Mouse (Mus musculus) CH12.LX (cell line): ENCODE results near the gene Ttc9b. TPM values are rescaled to one million over a fixed set of nuclear protein-coding genes. Genes with fewer than 3 reads are reported as not detected.

ENCODE experiments used
- DNase-seq: peaks from one replicate; pipeline ENCODE4 v3.0.0-alpha.2; 2013; ENCODE audit errors: extremely low read depth
- H3K27ac ChIP-seq: 2 replicates; pipeline ENCODE4 v1.5.1; 2012; ENCODE audit warnings: low read depth, mild to moderate bottlenecking, control low read depth, moderate library complexity; ENCODE audit not compliant: insufficient read depth
- H3K27me3 ChIP-seq: replicated peaks from 2 replicates; pipeline ENCODE3; 2012; ENCODE audit warnings: inconsistent platforms
- H3K36me3 ChIP-seq, 2 experiments: replicated peaks in 1 of 2; 2 replicates each; pipeline versions ENCODE3 to v1.6.1; 2012; ENCODE audit warnings: inconsistent platforms in 1 of 2, low read length in 1 of 2, mild to moderate bottlenecking in 1 of 2, mixed read lengths in 1 of 2, moderate library complexity in 1 of 2; ENCODE audit not compliant: control insufficient read depth in 1 of 2, insufficient read depth in 1 of 2
- H3K4me1 ChIP-seq, 2 experiments: 2 replicates each; pipeline ENCODE4 v1.6.1; 2012; ENCODE audit warnings: inconsistent platforms in 1 of 2, moderate library complexity in 1 of 2; ENCODE audit not compliant: insufficient read depth in 2 of 2, control insufficient read depth in 1 of 2
- H3K4me2 ChIP-seq: 2 replicates; pipeline ENCODE4 v1.6.1; 2012; ENCODE audit warnings: low read depth, mild to moderate bottlenecking, control low read depth; ENCODE audit not compliant: poor library complexity, insufficient read depth, severe bottlenecking
- H3K4me3 ChIP-seq, 3 experiments: fragments of 150-350 bp in 1 of 3; sonication (generic) in 1 of 3; replicated peaks in 1 of 3; 2 replicates each; pipeline versions ENCODE3 to v1.5.1; 2011 to 2012; ENCODE audit warnings: low read depth in 2 of 3, low read length in 2 of 3, mild to moderate bottlenecking in 2 of 3, moderate library complexity in 2 of 3, control low read depth in 1 of 3, improper control_type of control experiment in 1 of 3, inconsistent platforms in 1 of 3, mixed read lengths in 1 of 3; ENCODE audit not compliant: poor library complexity in 1 of 3
- H3K79me2 ChIP-seq: replicated peaks from 2 replicates; pipeline ENCODE4 v1.6.1; 2012; ENCODE audit warnings: mild to moderate bottlenecking, moderate library complexity; ENCODE audit not compliant: control insufficient read depth, poor library complexity, insufficient read depth, severe bottlenecking; ENCODE audit errors: extremely low read depth
- H3K9ac ChIP-seq: 2 replicates; pipeline ENCODE4 v1.6.1; 2012; ENCODE audit warnings: low read depth, mild to moderate bottlenecking, control low read depth, moderate library complexity; ENCODE audit not compliant: insufficient read depth
- H3K9me3 ChIP-seq: replicated peaks from 2 replicates; pipeline ENCODE3; 2012; ENCODE audit warnings: low read length, inconsistent platforms, mixed read lengths
- CHD1 ChIP-seq: IDR thresholded peaks from 2 replicates; pipeline ENCODE4 v1.6.1; 2012; ENCODE audit warnings: low read depth, low read length, improper control_type of control experiment, inconsistent platforms
- CTCF ChIP-seq, 2 experiments: IDR thresholded peaks in 1 of 2; conservative IDR thresholded peaks in 1 of 2; 2 replicates each; pipeline ENCODE4 v1.5.1; 2011 to 2012; ENCODE audit warnings: low read depth in 2 of 2, low read length in 2 of 2, improper control_type of control experiment in 1 of 2, inconsistent platforms in 1 of 2, mild to moderate bottlenecking in 1 of 2, moderate library complexity in 1 of 2
- IRF4 ChIP-seq: IDR thresholded peaks from 2 replicates; pipeline ENCODE4 v1.6.1; 2014; ENCODE audit warnings: low read depth, mild to moderate bottlenecking, inconsistent platforms, low read length, improper control_type of control experiment
- JUN ChIP-seq: IDR thresholded peaks from 2 replicates; pipeline ENCODE4 v1.6.1; 2011; ENCODE audit warnings: low read depth, mild to moderate bottlenecking, low read length, improper control_type of control experiment, moderate library complexity; ENCODE audit not compliant: insufficient read depth
- JUND ChIP-seq: conservative IDR thresholded peaks from 2 replicates; pipeline ENCODE4 v1.6.1; 2011; ENCODE audit warnings: low read depth, low read length, improper control_type of control experiment
- KAT2A ChIP-seq: IDR thresholded peaks from 2 replicates; pipeline ENCODE4 v1.6.1; 2012; ENCODE audit warnings: low read length, improper control_type of control experiment, inconsistent platforms; ENCODE audit not compliant: insufficient replicate concordance
- MAZ ChIP-seq: IDR thresholded peaks from 2 replicates; pipeline ENCODE4 v1.6.1; 2012; ENCODE audit warnings: low read depth, mild to moderate bottlenecking, inconsistent platforms, low read length, improper control_type of control experiment, moderate library complexity
- MYC ChIP-seq: IDR thresholded peaks from 2 replicates; pipeline ENCODE4 v1.6.1; 2011; ENCODE audit warnings: low read depth, mild to moderate bottlenecking, improper control_type of control experiment, low read length
- RAD21 ChIP-seq: IDR thresholded peaks from 2 replicates; pipeline ENCODE4 v1.6.1; 2011; ENCODE audit warnings: low read depth, mild to moderate bottlenecking, low read length, improper control_type of control experiment, moderate library complexity
- RCOR1 ChIP-seq: conservative IDR thresholded peaks from 2 replicates; pipeline ENCODE4 v1.6.1; 2012; ENCODE audit warnings: low read depth, mild to moderate bottlenecking, inconsistent platforms, low read length, improper control_type of control experiment
- TBP ChIP-seq: conservative IDR thresholded peaks from 2 replicates; pipeline ENCODE4 v1.6.1; 2011; ENCODE audit warnings: low read depth, low read length, improper control_type of control experiment
- UBTF ChIP-seq: IDR thresholded peaks from 2 replicates; pipeline ENCODE4 v1.6.1; 2012; ENCODE audit warnings: low read depth, mild to moderate bottlenecking, inconsistent platforms, low read length, improper control_type of control experiment, moderate library complexity
- dilution Hi-C: fragments of 300-500 bp; cut with MboI; formaldehyde crosslinking; loops from 2 replicates; pipeline ENCODE4 v1.14.3; 2020; ENCODE audit warnings: low sequenced_read_pairs; ENCODE audit not compliant: extremely low pct_unique_long_range_greater_than_20kb, extremely low pct_ligation_motif_present
- in situ Hi-C: fragments of 300-500 bp; cut with MboI; formaldehyde crosslinking; loops from 3 replicates; pipeline ENCODE4 v1.14.3; 2019; ENCODE audit warnings: low sequenced_read_pairs, low pct_ligation_motif_present, low pct_unique_long_range_greater_than_20kb, mixed read lengths
- polyA plus RNA-seq: library from polyadenylated mRNA; unstranded; fragments of >175 nt; gene quantifications from 2 replicates; pipeline ENCODE4 v1.2.1, GENCODE M21; 2012; ENCODE audit warnings: low read depth; ENCODE audit not compliant: insufficient read length
- total RNA-seq, 2 experiments: library from RNA; depleted of rRNA; stranded (reverse); fragments of 300-350 nt in 1 of 2; fragments of >200 nt in 1 of 2; gene quantifications; 2 replicates each; pipeline ENCODE4 v1.2.3; 2012 to 2014

Ttc9b gene
- total and polyA plus RNA-seq, 3 experiments = not detected

DNA sequence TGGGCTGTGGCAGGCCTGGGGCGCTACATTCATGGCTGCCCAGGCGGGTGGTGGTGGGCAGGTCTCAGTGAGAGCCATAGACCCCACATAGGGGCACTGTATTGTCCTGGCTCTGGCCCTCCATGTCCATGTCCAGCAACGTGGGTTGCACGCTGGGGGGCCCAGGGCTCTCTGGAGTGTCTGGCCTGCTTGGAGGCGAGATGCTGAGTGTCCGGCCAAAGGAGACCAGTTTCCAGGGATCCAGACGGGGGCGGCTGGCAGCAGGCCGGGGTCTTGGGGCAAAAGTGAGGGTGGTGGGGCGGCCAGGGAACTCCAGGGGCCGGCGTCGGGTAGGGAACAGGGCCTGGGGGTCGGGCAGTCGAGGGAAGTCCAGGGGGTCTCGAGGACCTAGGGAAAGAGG is 2.9 kb downstream of the Ttc9b start:
- dilution Hi-C loops = no loop called here
- H3K27ac ChIP-seq = no peak overlapping the region
- TF ChIP-seq JUND (no peak), UBTF (no peak)
- H3K9me3 ChIP-seq = no peaks in the 10 kb centered on the region
- H3K4me2 ChIP-seq = no peak overlapping the region
- H3K36me3 ChIP-seq = peaks cover 5 to 35% of the 10 kb centered on the region in 2 experiments
- in situ Hi-C loops = no loop called here
- H3K79me2 ChIP-seq = no peaks in the 10 kb centered on the region
- H3K4me1 ChIP-seq = peaks cover 0 to 2% of the 10 kb centered on the region in 2 experiments; a peak in 1 of 4 replicates
- H3K27me3 ChIP-seq = peaks cover 18% of the 10 kb centered on the region
- DNase-seq = no peak
- H3K4me3 ChIP-seq = no peak overlapping the region
- no peak overlapping the region for H3K9ac ChIP-seq

DNA sequence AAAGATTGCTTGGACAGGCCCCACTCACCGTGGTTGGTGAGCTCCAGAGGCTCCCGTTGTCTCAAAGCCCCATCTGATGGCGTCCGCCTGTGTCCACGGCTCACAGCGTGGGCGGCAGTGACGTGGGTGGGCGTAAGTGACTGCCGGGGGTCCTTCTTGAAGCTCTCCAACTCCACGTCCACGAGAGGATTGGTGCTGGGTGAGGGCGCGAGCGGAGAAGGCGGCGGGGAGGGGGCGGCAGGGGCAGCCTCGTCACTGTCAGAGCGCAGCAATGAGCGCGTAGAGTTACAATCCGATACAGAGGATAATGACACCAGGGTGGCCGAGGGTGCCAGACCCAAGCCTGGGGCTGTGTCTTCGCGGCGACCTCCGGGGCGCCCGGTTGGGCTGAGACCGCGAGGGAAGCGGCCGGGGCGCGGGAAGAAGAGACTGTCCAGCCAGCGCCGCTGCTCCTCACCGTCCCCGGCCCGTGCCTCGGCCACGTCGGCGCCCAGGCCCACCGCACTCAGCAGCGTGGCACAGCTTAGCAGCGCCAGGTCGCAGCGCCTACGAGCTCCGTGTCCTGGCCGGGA is 4.2 kb downstream of the Ttc9b start:
- Histone ChIP-seq H3K9me3 (no peaks in the 10 kb centered on the region), H3K4me2 (no peak overlapping the region), H3K27me3 (peaks cover 14% of the 10 kb centered on the region), H3K79me2 (no peaks in the 10 kb centered on the region), H3K27ac (no peak overlapping the region), H3K4me3 (no peak overlapping the region), H3K4me1 (peaks cover 0 to 2% of the 10 kb centered on the region in 2 experiments; a peak in 1 of 4 replicates), H3K36me3 (peaks cover 5 to 39% of the 10 kb centered on the region in 2 experiments), H3K9ac (no peak overlapping the region)
- dilution Hi-C loops = no loop called here
- no peak for TF ChIP-seq MAZ
- TF ChIP-seq MYC = no peak
- no peak for TF ChIP-seq RAD21
- no peak for TF ChIP-seq JUN
- TF ChIP-seq RCOR1 = no peak
- no peak for TF ChIP-seq TBP
- TF ChIP-seq CTCF (conservative IDR thresholded peaks at IDR 0.05 in 1 of 2, IDR thresholded peaks at IDR 0.05 in 1 of 2; ENCODE audit: low read depth in 2 of 2, low read length in 2 of 2) = no peak
- no peak for DNase-seq
- in situ Hi-C loops = no loop called here

DNA sequence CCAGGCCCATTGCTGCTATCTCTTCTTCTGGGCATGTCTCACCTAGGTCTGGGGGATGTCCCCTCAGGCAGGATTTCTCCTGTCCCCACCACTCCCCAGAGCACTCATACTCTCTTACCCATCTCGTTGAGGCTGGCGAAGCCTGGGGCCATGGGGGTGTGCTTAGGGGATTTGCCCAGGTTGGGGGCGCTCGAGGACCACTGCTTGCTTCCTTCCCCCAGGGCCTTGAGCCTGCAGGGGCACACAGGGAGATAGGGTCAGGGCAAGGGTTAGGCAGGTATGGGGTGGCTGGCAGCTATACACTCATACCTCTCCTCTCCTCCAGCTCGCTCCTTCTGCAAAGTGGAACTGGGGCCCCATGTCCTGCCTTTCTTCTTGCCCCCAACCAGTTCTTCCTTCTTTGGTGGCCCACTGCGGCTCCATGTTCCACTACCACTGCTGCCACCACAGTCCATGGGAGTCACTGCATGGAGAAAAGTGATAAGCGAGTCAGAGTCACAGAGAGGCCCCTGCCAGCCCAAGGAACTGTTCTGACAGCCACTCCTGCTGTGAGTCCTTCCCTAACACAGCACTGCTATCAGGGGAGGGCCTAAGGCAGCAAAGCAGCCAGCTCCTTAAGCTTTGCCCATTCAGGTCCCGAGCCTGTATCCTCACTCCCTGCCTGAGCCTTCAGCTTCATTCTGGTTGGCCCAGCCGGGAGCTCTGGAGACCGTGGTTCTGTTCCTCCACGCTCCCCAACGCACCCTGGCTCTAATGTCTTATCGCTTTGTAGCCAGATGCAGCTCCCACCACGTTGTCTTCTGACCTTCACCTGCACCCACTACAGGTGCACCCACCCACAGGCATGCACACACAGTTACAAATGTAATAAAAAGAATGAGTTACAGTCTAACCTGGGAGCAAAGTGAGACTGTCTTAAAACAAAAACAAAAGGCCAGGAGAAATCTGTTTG is 5.3 kb downstream of the Ttc9b start:
- no peak overlapping the region for H3K4me2 ChIP-seq
- H3K9me3 ChIP-seq = no peaks in the 10 kb centered on the region
- dilution Hi-C loops = no loop called here
- H3K79me2 ChIP-seq = no peaks in the 10 kb centered on the region
- H3K27ac ChIP-seq = no peak overlapping the region
- in situ Hi-C loops = no loop called here
- H3K9ac ChIP-seq = no peak overlapping the region
- H3K4me3 ChIP-seq = no peak overlapping the region
- H3K27me3 ChIP-seq = peaks cover 4% of the 10 kb centered on the region
- peaks cover 5 to 43% of the 10 kb centered on the region in 2 experiments for H3K36me3 ChIP-seq
- H3K4me1 ChIP-seq = peaks cover 0 to under 1% of the 10 kb centered on the region in 2 experiments; a peak in 1 of 4 replicates
- no peak for DNase-seq
- TF ChIP-seq CHD1 = no peak
- TF ChIP-seq KAT2A = no peak
- no peak for TF ChIP-seq IRF4
